Comparison of ENCODE assay signal across 10 mouse cellular contexts in genomic region chr15:7998843-7999546, GRCm38 (mm10).
DNase-seq lines count a peak whose midpoint lies in the region; ATAC-seq and TF ChIP-seq lines count a peak whose summit lies in the region.
"Had no signal": no experiment of that assay in that cellular context is flagged by ENCODE, and none has a peak within 500 bp of the region (broad histone marks: within the 10 kb centered on the region; RNA-seq: fewer than 3 reads in every experiment).

No protein-coding gene starts in this region.

- H3K36me3 ChIP-seq in embryonic facial prominence, embryonic 14.5 days (ENCODE audit: control insufficient read depth, insufficient read depth, low read length): no peaks in the 10 kb centered on the region
- no peaks in the 10 kb centered on the region for H3K36me3 ChIP-seq in embryonic facial prominence, embryonic 10.5 days (replicated peaks)
- H3K36me3 ChIP-seq in liver, embryonic 16.5 days (ENCODE audit: control insufficient read depth, insufficient read depth): no peaks in the 10 kb centered on the region
- H3K36me3 ChIP-seq in forebrain, postnatal 0 days (ENCODE audit: insufficient read depth): no peaks in the 10 kb centered on the region
- H3K36me3 ChIP-seq: limb, embryonic 13.5 days had no signal

- no peak overlapping the region for H3K27ac ChIP-seq in embryonic facial prominence, embryonic 14.5 days (replicated peaks; ENCODE audit: low read depth, low read length)
- H3K27ac ChIP-seq in embryonic facial prominence, embryonic 10.5 days (replicated peaks): no peak overlapping the region
- H3K27ac ChIP-seq in liver, embryonic 16.5 days (ENCODE audit: low read length): no peak overlapping the region
- no peak overlapping the region for H3K27ac ChIP-seq in forebrain, postnatal 0 days (ENCODE audit: low read depth, low read length)
- H3K27ac ChIP-seq: limb, embryonic 13.5 days had no signal

- ATAC-seq in embryonic facial prominence, embryonic 14.5 days (ENCODE audit: low read depth): no peak
- ATAC-seq in liver, embryonic 16.5 days (ENCODE audit: low read depth): peak; percentile 70
- no peak for ATAC-seq in forebrain, postnatal 0 days
- ATAC-seq: intestine, postnatal 0 days had no signal

- no peak overlapping the region for H3K9ac ChIP-seq in embryonic facial prominence, embryonic 14.5 days (ENCODE audit: low read depth, low read length)
- no peak overlapping the region for H3K9ac ChIP-seq in liver, embryonic 16.5 days (ENCODE audit: low read depth, low read length)
- no peak overlapping the region for H3K9ac ChIP-seq in forebrain, postnatal 0 days
- H3K9ac ChIP-seq: limb, embryonic 13.5 days had no signal

- H3K9me3 ChIP-seq in embryonic facial prominence, embryonic 14.5 days (ENCODE audit: control insufficient read depth, low read length): no peaks in the 10 kb centered on the region
- H3K9me3 ChIP-seq in embryonic facial prominence, embryonic 10.5 days: no peaks in the 10 kb centered on the region
- H3K9me3 ChIP-seq in liver, embryonic 16.5 days (replicated peaks; ENCODE audit: control insufficient read depth, low read length): no peaks in the 10 kb centered on the region
- H3K9me3 ChIP-seq in forebrain, postnatal 0 days (ENCODE audit: low read length): no peaks in the 10 kb centered on the region
- H3K9me3 ChIP-seq: limb, embryonic 13.5 days had no signal

- DNase-seq in embryonic facial prominence, embryonic 14.5 days (ENCODE audit: low spot score): peak; percentile 45
- DNase-seq in embryonic facial prominence, embryonic 10.5 days (ENCODE audit: low spot score): no peak
- peak; percentile 41 to 49 for DNase-seq in B cell, adult 2 months
- DNase-seq in cerebellum, adult 8-10 months: peak; percentile 23
- DNase-seq in forebrain, postnatal 0 days: no peak
- no peak for DNase-seq in retina, embryonic 14.5 days (ENCODE audit: low spot score)
- no peak for DNase-seq in right cerebral cortex, postnatal 10 days (ENCODE audit: low spot score in 2 of 2)

- no peak overlapping the region for H3K4me2 ChIP-seq in embryonic facial prominence, embryonic 14.5 days (ENCODE audit: low read depth, low read length)
- H3K4me2 ChIP-seq in liver, embryonic 16.5 days (ENCODE audit: low read depth, low read length): 0 out of 2 replicates have a peak overlapping the region, but pooled peaks have one; percentile 27
- H3K4me2 ChIP-seq in forebrain, postnatal 0 days (ENCODE audit: low read depth): no peak overlapping the region
- H3K4me2 ChIP-seq: limb, embryonic 13.5 days had no signal

- H3K27me3 ChIP-seq in embryonic facial prominence, embryonic 14.5 days (replicated peaks; ENCODE audit: control insufficient read depth, insufficient read depth, low read length): no peaks in the 10 kb centered on the region
- H3K27me3 ChIP-seq in embryonic facial prominence, embryonic 10.5 days (replicated peaks; ENCODE audit: low read depth, poor library complexity, severe bottlenecking): no peaks in the 10 kb centered on the region
- no peaks in the 10 kb centered on the region for H3K27me3 ChIP-seq in liver, embryonic 16.5 days (ENCODE audit: control insufficient read depth, insufficient read depth, low read depth, low read length)
- no peaks in the 10 kb centered on the region for H3K27me3 ChIP-seq in forebrain, postnatal 0 days (ENCODE audit: insufficient read depth, low read length)
- H3K27me3 ChIP-seq: limb, embryonic 13.5 days had no signal

- whole genome bisulfite sequencing in embryonic facial prominence, embryonic 14.5 days: 60% methylated on average over 14 of the region's 14 CpGs
- WGBS in embryonic facial prominence, embryonic 10.5 days: 55% methylated on average over 14 of the region's 14 CpGs
- 32% methylated on average over 14 of the region's 14 CpGs for WGBS in liver, embryonic 16.5 days (ENCODE audit: insufficient replicate concordance)
- 56% methylated on average over 14 of the region's 14 CpGs for whole genome bisulfite sequencing in forebrain, postnatal 0 days

- H3K4me1 ChIP-seq in embryonic facial prominence, embryonic 14.5 days (ENCODE audit: control insufficient read depth, insufficient read depth, low read length): no peaks in the 10 kb centered on the region
- 0 out of 2 replicates have a peak, but pooled peaks cover 2% of the 10 kb centered on the region for H3K4me1 ChIP-seq in embryonic facial prominence, embryonic 10.5 days
- no peaks in the 10 kb centered on the region; the same call in 1 of the 2 replicates for H3K4me1 ChIP-seq in liver, embryonic 16.5 days (ENCODE audit: control insufficient read depth, low read depth, low read length)
- H3K4me1 ChIP-seq in forebrain, postnatal 0 days (ENCODE audit: insufficient read depth): no peaks in the 10 kb centered on the region

- TF ChIP-seq CTCF in forebrain, postnatal 0 days (IDR thresholded peaks at IDR 0.05; ENCODE audit: low read depth): no peak

- no peak overlapping the region for H3K4me3 ChIP-seq in embryonic facial prominence, embryonic 14.5 days (ENCODE audit: low read depth, low read length)
- H3K4me3 ChIP-seq in embryonic facial prominence, embryonic 10.5 days: no peak overlapping the region
- no peak overlapping the region for H3K4me3 ChIP-seq in liver, embryonic 16.5 days (ENCODE audit: low read depth, low read length)
- H3K4me3 ChIP-seq in forebrain, postnatal 0 days (ENCODE audit: low read depth, low read length): no peak overlapping the region
- H3K4me3 ChIP-seq: limb, embryonic 13.5 days had no signal

Comparison
In these comparisons a context has a peak if more than half of its experiments do, and no peak if none do; other contexts are left out.
1. DNase-seq: peak in embryonic facial prominence, embryonic 14.5 days (single experiment), B cell, adult 2 months (2 of 2) and cerebellum, adult 8-10 months (single experiment); none in embryonic facial prominence, embryonic 10.5 days (single experiment), forebrain, postnatal 0 days (single experiment), retina, embryonic 14.5 days (single experiment) and right cerebral cortex, postnatal 10 days (0 of 2).